Mouse (Mus musculus) liver, adult 2 months (tissue): ENCODE measurements around the gene Slc11a2.
A peak's percentile ranks its signal among the peaks of the same experiment; 100 is the strongest.

Experiments
- CTCF ChIP-seq: fragments of 200-500 bp; IDR thresholded peaks from 2 replicates; pipeline ENCODE4 v1.5.1; 2011; ENCODE audit warnings: low read depth, low read length, control low read depth
- POLR2A ChIP-seq: fragments of 200-500 bp; IDR thresholded peaks from 2 replicates; pipeline ENCODE4 v1.6.1; 2011; ENCODE audit warnings: low read length, control low read depth; ENCODE audit not compliant: insufficient read depth; ENCODE audit errors: extremely low read depth

DNA sequence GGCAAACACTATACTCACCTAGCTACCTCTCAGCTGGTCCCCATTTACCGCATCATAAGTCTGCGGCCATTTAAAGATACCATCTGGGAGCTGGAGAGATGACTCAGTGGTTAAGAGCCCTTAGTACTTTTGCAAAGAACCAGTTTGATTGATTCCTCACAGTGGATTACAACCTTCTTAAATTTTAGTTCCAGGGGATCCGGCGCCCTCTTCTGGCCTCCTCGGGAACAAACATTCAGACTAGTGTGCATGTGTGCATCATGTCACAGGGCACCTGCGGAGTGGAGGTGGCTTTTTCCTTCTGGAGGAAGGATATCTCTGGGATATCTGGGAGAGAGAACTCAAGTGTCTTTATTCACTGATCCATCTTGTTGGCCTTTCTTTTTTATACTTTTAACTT is 38.8 kb upstream of the Slc11a2 start:
- TF ChIP-seq POLR2A (no peak), CTCF (peak; percentile 68)
